Mouse (Mus musculus): ENCODE measurements at regions not wholly inside any gene's neighbourhood (a gene's known extent, or its start where the extent isn't known, plus 50 kb on each side); places are given as distances from the start of the nearest gene placed in this dataset.

DNA sequence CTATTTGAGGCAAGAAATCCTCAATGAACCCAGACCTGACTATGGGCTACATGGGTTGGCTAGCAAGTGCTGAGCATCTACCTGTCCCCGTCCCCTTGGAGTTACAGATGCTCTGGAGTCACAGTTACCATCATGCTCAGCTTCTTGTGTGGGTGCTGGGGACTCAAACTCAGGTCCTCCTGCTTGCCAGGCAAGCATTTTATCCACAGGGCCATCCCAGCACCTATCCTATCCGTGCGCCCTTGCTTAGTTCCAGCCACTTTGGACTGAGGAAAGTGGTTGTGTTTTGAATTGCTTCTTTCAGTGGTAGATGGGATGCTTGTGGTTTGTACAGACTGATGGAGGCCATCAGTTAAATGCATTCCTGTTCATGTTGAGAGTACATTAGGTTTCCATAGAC, 85.0 kb upstream of the Klf14 start:
- WGBS: 98% methylated on average over 3 of the region's 3 CpGs

DNA sequence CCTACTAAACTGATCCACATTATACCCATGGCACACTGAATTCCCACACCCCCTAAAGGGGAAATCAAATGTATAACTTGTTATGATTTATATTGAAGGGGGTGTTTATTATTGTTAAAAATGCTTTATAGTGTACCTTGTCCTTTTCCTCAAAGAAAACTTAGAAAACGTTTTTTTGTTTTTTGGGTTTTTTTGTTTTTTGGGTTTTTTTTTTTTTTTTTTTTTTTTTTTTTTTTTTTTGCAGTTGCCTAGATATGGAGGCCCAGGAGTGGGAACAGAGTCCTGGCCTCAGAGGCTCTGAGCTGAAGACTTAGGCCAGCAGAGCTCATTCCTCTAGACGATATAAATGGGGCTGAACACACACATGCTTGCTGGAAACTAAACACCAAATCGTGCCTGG, 87.3 kb upstream of the Klf14 start:
- H3K4me1 ChIP-seq: 0 out of 2 replicates have a peak, but pooled peaks cover 4% of the 10 kb centered on the region
- H3K9me3 ChIP-seq: no peaks in the 10 kb centered on the region
- 81% methylated on average over 3 of the region's 3 CpGs for WGBS
- H3K27me3 ChIP-seq (ENCODE audit: poor library complexity, severe bottlenecking): no peaks in the 10 kb centered on the region
- DNase-seq (ENCODE audit: extremely low spot score, low spot score): no peak
- no peaks in the 10 kb centered on the region for H3K36me3 ChIP-seq (replicated peaks)
- no peak overlapping the region for H3K4me3 ChIP-seq
- no peak overlapping the region for H3K27ac ChIP-seq

More for the DNA sequence above, 85.0 kb upstream of the Klf14 start:
- 0 out of 2 replicates have a peak, but pooled peaks cover 4% of the 10 kb centered on the region for H3K4me1 ChIP-seq
- no peaks in the 10 kb centered on the region for H3K36me3 ChIP-seq (replicated peaks)
- H3K4me3 ChIP-seq: no peak overlapping the region
- no peaks in the 10 kb centered on the region for H3K27me3 ChIP-seq (ENCODE audit: poor library complexity, severe bottlenecking)
- no peak for DNase-seq (ENCODE audit: extremely low spot score, low spot score)
- H3K27ac ChIP-seq: no peak overlapping the region
- no peaks in the 10 kb centered on the region for H3K9me3 ChIP-seq

GRCm38 (mm10) chr6:31048920-31049576, 90.2 kb upstream of the Klf14 start:
- H3K36me3 ChIP-seq (replicated peaks): no peaks in the 10 kb centered on the region
- peaks cover 12% of the 10 kb centered on the region; the same call in 1 of the 2 replicates for H3K4me1 ChIP-seq
- no peaks in the 10 kb centered on the region for H3K9me3 ChIP-seq
- no peak overlapping the region for H3K4me3 ChIP-seq
- no peaks in the 10 kb centered on the region for H3K27me3 ChIP-seq (ENCODE audit: poor library complexity, severe bottlenecking)
- no peak for DNase-seq (ENCODE audit: extremely low spot score, low spot score)
- 69% methylated on average over 11 of the region's 11 CpGs for WGBS
- no peak overlapping the region for H3K27ac ChIP-seq

- 73% methylated on average over 5 of the region's 5 CpGs for WGBS
Measured at GRCm38 (mm10) chr6:31050831-31051230, 92.0 kb upstream of the Klf14 start.

DNA sequence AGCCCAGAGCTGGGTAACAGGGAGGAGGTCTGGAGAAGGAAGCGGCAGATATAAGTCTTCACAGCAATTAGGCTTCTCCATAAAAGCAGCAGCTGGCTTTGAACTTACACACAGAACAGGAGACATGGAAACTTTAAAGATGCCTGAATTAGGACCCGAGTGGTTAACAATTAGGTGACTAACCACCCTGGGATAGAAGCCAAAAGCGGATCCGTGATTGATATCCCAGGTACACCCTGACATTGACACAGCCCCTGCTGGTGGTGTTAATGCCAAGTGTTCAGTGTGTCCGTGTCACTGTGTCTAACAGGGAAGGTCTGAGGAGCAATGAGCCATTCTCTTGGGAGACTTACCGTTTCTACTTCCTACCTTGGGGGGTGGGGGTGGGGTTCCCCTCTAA, 92.9 kb upstream of the Klf14 start:
- WGBS: 88% methylated on average over 6 of the region's 6 CpGs
- no peaks in the 10 kb centered on the region for H3K36me3 ChIP-seq (replicated peaks)
- peaks cover 12% of the 10 kb centered on the region; the same call in 1 of the 2 replicates for H3K4me1 ChIP-seq
- no peaks in the 10 kb centered on the region for H3K27me3 ChIP-seq (ENCODE audit: poor library complexity, severe bottlenecking)
- H3K9me3 ChIP-seq: no peaks in the 10 kb centered on the region
- no peak overlapping the region for H3K4me3 ChIP-seq
- no peak for DNase-seq (ENCODE audit: extremely low spot score, low spot score)
- no peak overlapping the region for H3K27ac ChIP-seq

More at GRCm38 (mm10) chr6:31050831-31051230, 92.0 kb upstream of the Klf14 start:
- no peak for DNase-seq (ENCODE audit: extremely low spot score, low spot score)
- H3K4me3 ChIP-seq: no peak overlapping the region
- peaks cover 12% of the 10 kb centered on the region; the same call in 1 of the 2 replicates for H3K4me1 ChIP-seq
- no peaks in the 10 kb centered on the region for H3K36me3 ChIP-seq (replicated peaks)
- H3K27me3 ChIP-seq (ENCODE audit: poor library complexity, severe bottlenecking): no peaks in the 10 kb centered on the region
- H3K27ac ChIP-seq: no peak overlapping the region
- H3K9me3 ChIP-seq: no peaks in the 10 kb centered on the region

GRCm38 (mm10) chr6:31053003-31053402, 94.1 kb upstream of the Klf14 start:
- H3K27ac ChIP-seq: no peak overlapping the region

DNA sequence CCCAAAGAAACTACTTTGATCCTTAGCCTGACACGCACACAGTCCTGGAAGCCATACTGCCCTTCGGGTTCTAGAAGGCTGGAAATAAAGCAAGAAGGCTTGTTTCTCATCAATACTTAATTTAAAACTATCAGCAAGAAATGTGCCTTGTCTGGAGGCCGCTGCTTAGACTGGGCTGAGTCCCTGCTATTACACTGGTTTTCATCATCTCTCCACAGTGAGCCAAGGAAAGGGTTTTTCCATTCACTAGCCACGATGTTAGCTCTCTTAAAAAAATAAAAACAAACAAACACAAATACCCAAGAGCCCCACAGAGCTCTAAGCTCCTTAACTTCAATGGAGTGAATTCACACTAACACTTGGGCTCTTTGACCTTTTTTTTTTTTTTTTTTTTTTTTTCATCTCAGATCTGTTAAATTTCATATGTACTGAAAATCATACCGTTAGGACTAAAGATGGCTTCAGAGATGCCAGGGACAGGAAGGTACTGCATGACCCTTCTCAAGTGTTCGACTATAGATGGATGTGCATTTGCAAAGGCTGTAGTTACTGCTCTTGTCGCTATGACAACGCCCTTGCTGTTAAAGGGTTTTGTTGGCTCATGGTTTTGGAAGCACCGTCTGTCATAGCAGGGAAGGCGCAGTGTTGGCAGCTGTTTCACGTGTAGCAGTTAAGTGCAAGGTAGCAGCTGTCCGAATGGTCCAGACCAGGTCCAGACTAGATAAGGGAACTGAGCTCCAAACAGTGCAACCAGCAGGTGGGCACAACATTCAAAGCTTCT, 98.1 kb upstream of the Klf14 start:
- peaks cover 13% of the 10 kb centered on the region for H3K4me1 ChIP-seq
- H3K9me3 ChIP-seq: no peaks in the 10 kb centered on the region
- no peak overlapping the region for H3K4me3 ChIP-seq
- H3K27me3 ChIP-seq (ENCODE audit: poor library complexity, severe bottlenecking): no peaks in the 10 kb centered on the region
- DNase-seq (ENCODE audit: extremely low spot score, low spot score): no peak
- no peak overlapping the region for H3K27ac ChIP-seq
- H3K36me3 ChIP-seq (replicated peaks): no peaks in the 10 kb centered on the region
- WGBS: 84% methylated on average over 12 of the region's 12 CpGs

More at GRCm38 (mm10) chr6:31053003-31053402, 94.1 kb upstream of the Klf14 start:
- no peaks in the 10 kb centered on the region for H3K36me3 ChIP-seq (replicated peaks)
- peaks cover 12% of the 10 kb centered on the region; the same call in 1 of the 2 replicates for H3K4me1 ChIP-seq
- no peaks in the 10 kb centered on the region for H3K9me3 ChIP-seq
- no peak overlapping the region for H3K4me3 ChIP-seq
- DNase-seq (ENCODE audit: extremely low spot score, low spot score): no peak
- H3K27me3 ChIP-seq (ENCODE audit: poor library complexity, severe bottlenecking): no peaks in the 10 kb centered on the region
- 17% methylated on average over 8 of the region's 8 CpGs for WGBS

DNA sequence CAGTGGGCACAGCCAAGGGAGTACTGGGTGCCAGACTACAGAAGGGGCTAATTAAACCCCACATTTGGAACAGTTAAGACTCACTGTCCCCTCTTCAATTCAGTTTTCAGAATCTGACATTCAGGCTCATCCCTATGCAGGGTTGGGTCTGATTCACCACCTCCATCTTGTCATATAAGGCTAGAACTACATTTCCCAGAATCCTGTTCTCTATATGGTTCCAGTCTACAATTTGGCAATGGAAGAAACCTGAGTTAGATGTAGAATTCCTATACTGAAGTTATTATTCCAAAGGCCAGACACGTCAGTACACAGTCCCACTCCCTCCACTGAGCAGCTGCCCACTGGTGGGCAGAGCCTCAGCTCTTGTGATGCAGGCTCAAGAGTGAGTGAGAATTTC, 99.4 kb upstream of the Klf14 start:
- WGBS: 85% methylated on average over 1 of the region's 1 CpGs
- Histone ChIP-seq H3K4me1 (peaks cover 8% of the 10 kb centered on the region), H3K27me3 (ENCODE audit: poor library complexity, severe bottlenecking) (no peaks in the 10 kb centered on the region), H3K27ac (no peak overlapping the region), H3K36me3 (replicated peaks) (no peaks in the 10 kb centered on the region), H3K9me3 (no peaks in the 10 kb centered on the region), H3K4me3 (no peak overlapping the region)
- DNase-seq (ENCODE audit: extremely low spot score, low spot score): no peak

DNA sequence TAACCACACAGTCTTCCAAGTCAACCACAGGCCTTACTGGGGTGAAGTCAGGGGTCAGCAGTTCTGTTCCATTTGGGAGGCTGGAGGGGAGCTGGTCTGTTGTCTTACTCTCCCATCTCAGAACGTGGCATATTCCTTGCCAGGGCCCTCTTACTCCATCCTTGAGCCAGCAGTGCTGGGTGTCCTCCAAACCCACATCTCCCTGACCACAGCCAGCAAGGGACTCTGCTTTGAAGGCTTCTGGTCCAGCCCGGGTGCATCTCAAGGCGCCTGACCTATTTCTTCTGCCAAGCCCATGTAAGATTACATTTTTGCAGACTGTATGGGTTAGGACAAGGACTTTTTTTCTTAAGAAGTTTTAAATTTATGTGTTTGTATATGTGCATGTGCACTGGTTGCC, 100.1 kb upstream of the Klf14 start:
- Histone ChIP-seq H3K4me3 (no peak overlapping the region), H3K9me3 (no peaks in the 10 kb centered on the region), H3K27ac (no peak overlapping the region), H3K4me1 (peaks cover 6% of the 10 kb centered on the region), H3K27me3 (ENCODE audit: poor library complexity, severe bottlenecking) (no peaks in the 10 kb centered on the region), H3K36me3 (replicated peaks) (no peaks in the 10 kb centered on the region)
- DNase-seq (ENCODE audit: extremely low spot score, low spot score): no peak
- 88% methylated on average over 3 of the region's 3 CpGs for WGBS

- no peaks in the 10 kb centered on the region for H3K27me3 ChIP-seq (ENCODE audit: poor library complexity, severe bottlenecking)
- DNase-seq (ENCODE audit: extremely low spot score, low spot score): no peak
- H3K36me3 ChIP-seq (replicated peaks): no peaks in the 10 kb centered on the region
- H3K4me1 ChIP-seq: peaks cover 13% of the 10 kb centered on the region
- H3K27ac ChIP-seq: no peak overlapping the region
- 90% methylated on average over 4 of the region's 4 CpGs for WGBS
- H3K9me3 ChIP-seq: no peaks in the 10 kb centered on the region
- no peak overlapping the region for H3K4me3 ChIP-seq
Measured at GRCm38 (mm10) chr6:31061813-31062212, 102.9 kb upstream of the Klf14 start.

DNA sequence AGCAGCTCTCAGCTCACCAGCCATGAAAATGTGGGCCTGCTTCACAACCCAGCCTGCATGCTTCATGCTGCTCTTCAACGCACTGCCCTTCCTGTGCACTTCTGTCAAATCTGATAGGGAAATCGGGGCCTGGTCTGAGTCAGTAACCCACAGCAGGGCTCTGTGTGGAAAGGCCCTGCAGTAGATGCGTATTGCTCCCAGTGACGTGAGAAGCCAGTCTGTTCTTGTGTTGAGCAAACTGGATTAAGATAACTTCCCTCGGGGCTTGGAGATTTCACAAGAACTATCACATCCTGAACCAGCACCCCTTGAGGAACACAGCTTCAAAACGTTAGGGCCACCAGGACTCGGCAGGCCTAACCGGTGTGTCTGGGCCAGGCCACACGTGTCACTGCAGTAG, 106.5 kb upstream of the Klf14 start:
- Histone ChIP-seq H3K36me3 (replicated peaks) (no peaks in the 10 kb centered on the region), H3K4me1 (peaks cover 12% of the 10 kb centered on the region), H3K4me3 (no peak overlapping the region), H3K9me3 (no peaks in the 10 kb centered on the region), H3K27ac (no peak overlapping the region), H3K27me3 (ENCODE audit: poor library complexity, severe bottlenecking) (no peaks in the 10 kb centered on the region)
- WGBS: 83% methylated on average over 9 of the region's 9 CpGs
- DNase-seq (ENCODE audit: extremely low spot score, low spot score): no peak

- Histone ChIP-seq H3K4me3 (no peak overlapping the region), H3K4me1 (peaks cover 19% of the 10 kb centered on the region), H3K27ac (no peak overlapping the region), H3K27me3 (ENCODE audit: poor library complexity, severe bottlenecking) (no peaks in the 10 kb centered on the region), H3K36me3 (replicated peaks) (no peaks in the 10 kb centered on the region), H3K9me3 (no peaks in the 10 kb centered on the region)
- no peak for DNase-seq (ENCODE audit: extremely low spot score, low spot score)
- 87% methylated on average over 5 of the region's 5 CpGs for WGBS
Measured at GRCm38 (mm10) chr6:31066861-31067260, 108.0 kb upstream of the Klf14 start.

GRCm38 (mm10) chr6:31067453-31067852, 108.6 kb upstream of the Klf14 start:
- no peak overlapping the region for H3K27ac ChIP-seq
- peaks cover 19% of the 10 kb centered on the region for H3K4me1 ChIP-seq
- H3K36me3 ChIP-seq (replicated peaks): no peaks in the 10 kb centered on the region
- H3K9me3 ChIP-seq: no peaks in the 10 kb centered on the region
- H3K27me3 ChIP-seq (ENCODE audit: poor library complexity, severe bottlenecking): no peaks in the 10 kb centered on the region
- no peak for DNase-seq (ENCODE audit: extremely low spot score, low spot score)
- WGBS: 87% methylated on average over 7 of the region's 7 CpGs
- H3K4me3 ChIP-seq: no peak overlapping the region

Measured in forebrain, embryonic 10.5 days (tissue).